Mouse (Mus musculus) urinary bladder, postnatal 10 days (tissue): ENCODE results near the gene Mylk2.

Experiments
- DNase-seq: peaks from one replicate; pipeline ENCODE4 v3.0.0; 2022; ENCODE audit warnings: low spot score

The Mylk2 gene

GRCm38 (mm10) chr2:152914310-152915120 is 3.4 kb downstream of the Mylk2 start:
- peak; percentile 62 for DNase-seq

DNA sequence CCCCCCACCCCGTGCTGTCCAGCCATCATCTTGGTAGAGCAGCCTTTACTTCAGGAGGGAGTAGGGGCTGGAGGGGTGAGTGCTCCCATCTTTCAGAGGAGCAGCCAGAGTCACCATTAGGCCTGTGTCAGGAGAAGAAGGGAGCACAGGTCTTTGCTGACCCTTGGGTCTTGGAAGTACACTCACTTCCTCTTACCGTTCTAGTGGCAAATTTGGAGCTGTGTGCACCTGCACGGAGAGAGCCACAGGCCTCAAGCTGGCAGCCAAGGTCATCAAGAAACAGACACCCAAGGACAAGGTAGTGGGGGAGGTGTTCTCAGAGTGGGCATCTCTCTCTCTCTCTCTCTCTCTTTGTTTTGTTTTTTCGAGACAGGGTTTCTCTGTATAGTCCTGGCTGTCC is 4.3 kb downstream of the Mylk2 start:
- DNase-seq, result no peak

DNA sequence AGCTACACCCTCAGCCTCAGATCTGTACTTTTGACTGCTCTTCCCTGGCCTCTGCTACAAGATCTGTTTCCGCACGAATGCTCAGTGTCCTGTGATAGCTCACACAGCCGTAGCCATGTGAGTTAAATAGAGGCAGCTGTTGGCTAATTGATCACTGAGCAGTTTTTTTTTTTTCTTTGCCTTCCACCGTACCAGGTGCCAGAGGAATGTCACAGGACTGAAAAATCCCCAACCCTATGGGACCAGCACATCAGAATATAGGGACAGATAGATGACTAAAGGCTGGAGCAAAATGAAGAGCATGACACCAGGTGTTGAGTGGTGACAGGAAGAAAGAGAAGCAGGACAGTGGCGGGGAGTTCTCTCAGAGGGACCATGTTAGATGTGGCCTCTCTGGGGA is 5.0 kb downstream of the Mylk2 start:
- no peak for DNase-seq

DNA sequence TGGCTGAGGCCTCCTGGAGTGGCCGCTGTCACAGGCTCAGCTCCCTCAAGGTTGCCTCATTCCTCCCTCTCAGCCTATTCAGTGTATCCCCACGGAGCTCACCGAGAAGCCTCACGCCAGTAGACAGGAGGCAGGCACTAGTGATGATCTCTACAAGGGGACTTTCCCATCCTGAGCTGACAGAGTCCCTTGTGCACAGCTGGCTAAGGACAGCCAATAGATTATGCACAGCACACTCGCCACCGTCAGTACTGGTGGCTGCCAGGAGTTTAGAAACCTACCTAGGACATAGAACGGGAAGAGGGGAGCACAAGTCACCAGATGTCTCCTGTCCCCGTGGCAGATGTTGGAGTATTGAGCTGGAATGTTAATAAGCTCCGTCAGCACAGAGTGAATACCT is 6.5 kb downstream of the Mylk2 start:
- no peak for DNase-seq

- no peak for DNase-seq
Measured at GRCm38 (mm10) chr2:152922376-152922775, 11.2 kb downstream of the Mylk2 start.

DNA sequence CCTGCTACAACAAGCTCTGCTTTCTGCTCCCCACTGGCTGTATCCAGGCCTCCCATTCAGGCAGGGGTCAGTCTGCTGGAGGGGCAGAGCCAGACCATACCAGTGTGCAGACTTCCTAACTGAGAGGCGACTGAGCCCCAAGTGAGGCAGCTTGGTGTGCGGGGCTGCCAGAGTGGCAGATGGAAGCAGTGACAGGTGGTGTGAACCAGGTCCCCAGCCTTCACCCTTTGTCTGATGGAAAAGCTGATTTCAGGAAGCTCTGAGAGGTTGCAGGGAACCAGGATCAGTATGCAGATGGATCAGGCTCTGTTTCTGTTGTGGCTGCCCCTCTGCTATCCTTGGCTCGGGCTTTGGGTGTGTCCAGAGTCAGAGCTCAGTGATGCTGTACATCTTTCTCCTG is 12.5 kb downstream of the Mylk2 start:
- no peak for DNase-seq

DNA sequence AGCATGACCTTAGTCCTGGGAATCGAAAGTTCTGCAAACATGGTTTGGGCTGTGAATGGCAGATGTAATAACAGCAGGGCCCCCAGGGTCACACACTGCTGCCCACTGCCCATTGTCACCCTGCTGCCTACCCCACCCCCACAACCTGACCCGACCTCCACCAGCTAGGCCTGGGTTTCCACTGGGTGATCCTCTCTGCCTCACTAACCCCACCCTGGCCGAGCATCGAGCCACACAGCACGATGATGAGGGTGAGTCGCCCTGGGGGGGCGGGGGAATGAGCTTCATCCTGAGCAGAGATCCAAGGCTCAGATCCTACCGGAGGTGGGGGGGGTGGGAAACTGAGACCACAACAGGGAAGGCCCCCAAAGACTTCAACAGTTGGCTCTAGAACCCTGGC is 13.0 kb downstream of the Mylk2 start:
- DNase-seq, result no peak

- DNase-seq, result no peak
Measured at GRCm38 (mm10) chr2:152924543-152924942, 13.4 kb downstream of the Mylk2 start.

DNA sequence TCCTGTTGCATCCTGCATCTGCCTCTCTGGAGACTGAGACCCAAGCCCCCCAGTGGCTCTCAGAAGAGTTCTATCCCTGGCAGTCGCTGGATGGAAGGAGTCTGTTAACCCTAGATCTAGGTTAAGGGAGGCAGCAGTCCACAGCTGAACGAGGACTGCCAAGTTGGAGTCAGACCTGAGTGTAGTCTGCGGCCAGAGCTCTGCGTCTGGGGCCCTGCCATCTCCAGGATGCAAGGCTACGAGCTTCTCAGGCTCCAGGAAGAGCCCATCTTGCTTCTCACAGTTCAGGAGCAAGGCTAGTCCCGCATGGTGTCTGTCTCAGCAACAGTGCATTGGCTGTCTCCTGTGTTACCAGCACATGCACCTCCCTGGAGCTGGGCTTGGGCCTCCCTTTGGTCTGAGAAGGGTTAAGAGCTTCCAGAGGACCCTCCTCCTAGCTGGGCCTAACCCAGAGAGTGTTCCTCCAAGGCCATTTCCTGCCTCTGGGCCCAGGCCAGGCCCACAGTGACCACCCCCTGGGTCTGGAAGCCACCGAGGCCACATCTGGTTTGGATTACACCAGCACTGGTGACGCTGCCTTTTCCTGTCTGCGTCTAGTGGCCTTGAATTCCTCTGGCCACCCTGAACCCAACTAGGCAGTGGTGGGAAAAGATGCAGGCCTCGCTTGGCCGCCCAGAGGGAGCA is 14.2 kb downstream of the Mylk2 start:
- DNase-seq, result no peak

GRCm38 (mm10) chr2:152926896-152927295 is 15.7 kb downstream of the Mylk2 start:
- DNase-seq, result no peak

GRCm38 (mm10) chr2:152927371-152927770 is 16.2 kb downstream of the Mylk2 start:
- no peak for DNase-seq

DNA sequence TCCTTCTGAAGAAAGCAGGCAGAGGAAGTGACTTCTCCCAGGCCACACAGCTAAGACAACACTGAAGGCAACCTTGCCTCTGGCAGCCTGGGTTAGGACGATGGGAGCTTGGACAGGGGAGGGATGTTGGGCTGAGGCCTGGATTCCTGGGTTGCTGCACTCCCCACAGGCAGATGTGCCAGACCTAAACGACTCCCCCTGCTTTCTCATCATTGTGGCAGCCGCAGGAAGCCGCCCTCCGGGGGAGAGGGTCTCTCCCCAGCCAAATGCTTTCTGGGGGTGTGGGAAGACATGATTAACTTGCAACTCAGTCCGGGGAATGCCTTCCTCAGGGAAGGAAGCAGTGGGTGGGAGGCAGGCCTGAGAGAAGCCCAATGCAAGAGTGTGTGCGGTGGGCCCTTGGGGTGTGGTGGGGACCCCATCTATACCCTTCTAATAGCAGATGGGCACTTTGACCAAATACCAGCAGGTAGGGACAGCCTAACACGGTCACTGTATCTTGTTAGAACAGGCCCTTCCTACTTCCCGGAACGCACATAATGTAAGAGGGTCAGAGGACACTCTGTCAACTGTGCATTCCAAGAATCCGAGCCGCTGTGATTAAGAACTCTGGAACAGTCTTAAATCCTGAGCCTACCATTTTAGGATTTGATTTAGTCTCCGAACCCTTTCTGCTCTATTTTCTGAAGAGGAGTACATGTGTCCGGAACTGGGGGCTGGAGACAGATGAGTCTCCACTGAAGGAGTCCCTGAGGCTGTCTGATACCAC is 17.3 kb downstream of the Mylk2 start:
- DNase-seq, result no peak

DNA sequence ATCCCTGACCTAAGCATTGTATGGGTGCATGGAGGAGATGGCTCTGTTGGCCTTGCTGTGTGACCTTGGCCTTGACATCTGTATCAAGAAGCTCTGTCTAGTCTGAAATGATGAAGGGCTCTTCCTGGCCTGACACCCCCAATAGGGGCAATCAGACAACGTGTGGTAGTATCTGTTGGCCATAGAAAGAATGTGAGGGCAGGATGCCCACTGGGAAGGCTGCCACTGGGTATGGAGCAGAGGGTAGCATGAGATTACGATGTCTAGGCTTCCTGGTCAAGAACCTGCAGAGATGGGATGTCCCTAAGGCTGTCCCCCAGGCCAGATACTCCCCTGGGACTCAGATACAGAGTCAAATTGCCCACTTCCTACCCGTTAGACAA is 17.8 kb downstream of the Mylk2 start:
- no peak for DNase-seq

DNA sequence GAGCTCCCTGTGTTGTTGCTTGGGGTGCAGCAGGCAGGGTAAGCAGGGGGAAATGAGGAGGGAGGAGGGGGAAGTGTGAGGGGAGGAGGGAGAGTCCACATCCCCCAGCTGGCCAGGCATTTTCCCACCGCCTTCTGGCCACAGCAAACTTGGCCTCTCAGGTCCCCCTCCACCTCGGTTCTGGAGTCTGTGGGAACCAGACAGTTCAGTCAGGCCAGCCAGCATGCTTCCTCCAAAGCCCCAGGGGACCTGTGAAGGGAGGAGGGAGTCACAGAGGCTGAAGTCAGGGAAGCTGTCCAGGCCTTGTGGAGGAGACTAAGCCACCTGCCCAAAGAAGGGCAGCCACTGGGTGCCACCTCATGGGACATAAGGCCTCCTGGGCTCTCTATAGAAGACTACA is 19.1 kb downstream of the Mylk2 start:
- no peak for DNase-seq

DNA sequence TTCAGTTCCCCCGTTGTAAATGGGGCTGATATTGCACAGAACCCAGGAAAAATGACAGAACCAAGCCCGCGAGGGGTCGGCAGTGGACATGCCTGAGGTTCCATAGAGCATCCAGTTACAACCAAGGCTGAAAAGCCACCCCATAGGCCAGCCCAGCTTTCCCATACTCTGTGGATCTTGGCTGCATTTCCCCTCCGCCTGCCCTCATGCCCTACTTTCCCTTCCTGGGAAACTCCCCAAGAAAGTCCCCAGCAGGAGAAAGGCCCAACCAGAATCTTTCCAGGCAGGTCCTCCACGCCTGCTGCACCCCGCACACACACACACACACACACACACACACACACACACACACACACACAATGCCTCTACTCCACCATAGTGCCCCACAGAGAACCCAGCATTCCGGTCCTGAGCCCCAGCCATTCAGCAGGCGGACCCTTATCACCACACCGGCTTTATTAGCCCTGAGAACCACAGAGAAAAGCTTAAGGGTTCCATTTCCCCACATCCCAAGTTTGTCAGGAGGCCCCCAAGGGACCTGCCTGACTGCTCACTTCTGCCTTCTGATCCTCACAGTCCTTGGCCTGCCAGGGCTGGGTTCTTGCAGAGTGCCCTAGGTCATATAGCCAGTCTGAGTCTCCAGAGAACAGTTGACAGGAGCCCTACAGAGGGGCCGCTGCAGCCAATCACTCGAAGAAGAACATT is 20.5 kb downstream of the Mylk2 start:
- no peak for DNase-seq

DNA sequence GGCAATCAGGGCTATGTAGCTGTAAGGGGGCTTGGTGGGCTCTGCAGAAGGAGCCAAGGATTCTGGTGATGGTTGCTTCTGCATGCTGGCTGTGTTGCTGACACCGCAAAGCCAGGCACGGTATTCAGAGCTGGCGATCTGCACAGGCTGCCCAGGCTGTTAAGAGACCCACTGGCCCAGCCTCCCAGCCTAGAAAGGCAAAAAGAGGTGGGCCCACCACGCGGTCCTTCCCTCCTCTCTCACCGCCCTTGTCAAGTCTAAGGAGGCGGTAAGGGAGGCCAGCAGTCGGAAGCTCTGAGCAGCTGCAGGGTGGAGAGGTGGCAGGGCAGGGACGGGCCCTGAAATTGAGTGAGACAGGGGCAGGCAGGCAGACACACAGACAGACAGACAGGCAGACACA is 21.9 kb downstream of the Mylk2 start, which contains the start of gene Foxs1:
Foxs1 (minus strand) TSS at position 161 of the 400 bp plus-strand sequence.
- DNase-seq, result no peak

- DNase-seq, result no peak
Measured at GRCm38 (mm10) chr2:152933614-152934013, 22.5 kb downstream of the Mylk2 start.

DNA sequence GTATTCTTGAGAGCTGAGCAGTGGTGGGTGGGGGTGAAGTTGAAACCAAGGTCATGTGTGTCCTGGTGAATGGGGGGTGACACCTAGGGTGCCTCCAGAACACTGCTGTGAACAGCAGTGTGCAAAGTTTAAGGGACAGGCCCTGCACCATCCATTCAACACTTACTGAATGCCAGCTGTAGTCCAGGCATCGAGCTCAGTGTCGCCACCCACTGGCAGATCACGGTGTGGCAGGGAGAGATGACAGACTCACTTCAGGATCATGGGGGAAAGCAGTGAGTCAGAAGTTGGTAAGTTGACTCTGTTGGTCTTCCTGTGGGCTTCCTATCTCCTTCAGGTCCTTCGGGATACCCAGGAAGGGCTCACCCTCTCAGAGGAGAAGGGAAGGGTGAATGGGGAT is 28.7 kb downstream of the Mylk2 start:
- no peak for DNase-seq

GRCm38 (mm10) chr2:152941106-152941505 is 30.0 kb downstream of the Mylk2 start:
- DNase-seq, result no peak

DNA sequence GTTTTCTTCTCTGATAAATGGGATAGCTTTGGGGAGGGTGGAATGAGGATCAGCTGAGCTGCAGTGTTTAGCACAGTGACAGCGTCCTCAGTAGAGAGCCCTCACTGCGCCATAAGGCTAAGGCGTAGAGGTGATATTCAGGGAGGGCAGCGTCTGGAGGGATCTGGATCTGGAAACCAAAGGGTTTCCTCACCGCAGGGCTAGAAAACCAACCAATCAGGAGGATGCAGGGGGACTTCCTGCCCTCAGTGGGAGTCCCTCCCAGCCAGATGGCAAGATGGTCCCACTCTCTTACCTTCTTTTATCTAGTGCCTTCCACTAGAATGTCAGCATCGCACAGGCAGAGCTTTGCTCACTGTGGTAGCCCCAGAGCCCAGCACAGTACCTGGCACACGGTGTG is 30.6 kb downstream of the Mylk2 start:
- DNase-seq, result no peak

DNA sequence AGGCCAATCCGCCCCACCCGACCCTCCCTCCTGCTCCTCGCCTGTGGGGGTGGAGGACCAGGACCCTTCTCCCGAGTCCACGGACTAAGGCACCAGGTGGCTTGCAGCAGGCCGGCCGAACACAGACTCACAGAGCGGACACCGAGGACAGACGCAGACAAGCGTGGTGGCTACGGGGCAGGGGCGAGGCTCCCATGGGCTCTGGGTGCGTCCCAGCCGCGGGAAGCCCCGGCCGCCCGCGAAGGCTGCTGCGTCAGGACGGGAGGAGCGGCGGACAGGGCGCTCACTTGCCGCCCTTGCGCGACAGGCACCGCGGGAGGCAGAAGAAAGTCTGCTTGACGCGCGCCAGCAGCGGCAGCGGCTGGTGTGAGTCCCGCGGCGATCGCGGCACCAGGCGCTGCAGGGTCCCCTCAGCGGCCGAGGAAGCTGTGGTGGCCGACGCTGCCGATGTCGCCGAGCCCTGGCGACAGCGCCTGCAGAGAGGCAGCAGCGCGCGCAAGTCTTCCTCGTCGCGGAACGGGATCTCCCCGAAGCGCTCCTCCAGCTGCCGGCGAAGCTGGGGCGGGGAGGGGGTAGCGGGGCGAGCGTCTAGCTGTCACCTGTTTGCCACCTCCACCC is 31.9 kb downstream of the Mylk2 start:
- DNase-seq, result no peak

DNA sequence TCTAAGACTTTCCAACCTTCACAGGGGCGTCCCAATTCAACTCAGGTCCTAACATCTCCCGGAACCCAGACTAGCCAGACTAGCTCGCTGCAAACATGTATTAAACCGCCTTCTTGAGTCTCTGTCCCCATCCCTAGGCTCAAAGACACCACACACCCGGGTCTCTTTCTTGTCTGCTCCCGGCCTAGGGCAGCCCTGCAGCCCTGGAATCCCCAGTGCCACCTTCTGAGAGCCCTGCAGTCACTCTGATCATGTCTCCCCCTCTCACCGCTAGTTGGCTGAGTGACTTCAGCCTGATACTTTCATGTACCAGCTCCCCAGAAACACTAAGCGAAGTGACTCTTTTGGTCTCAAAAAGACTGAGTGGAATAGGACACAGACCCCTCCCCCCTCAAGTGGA is 32.4 kb downstream of the Mylk2 start:
- no peak for DNase-seq
